Mouse (Mus musculus) c-Kit-positive CD71-positive TER-119-positive erythroid progenitor cells, embryonic 14.5 days (primary cell): Measurements from ENCODE around the gene Ak5.
"Not testable (repeated sequence)": the region's sequence is repeated elsewhere in the genome, so short reads cannot be mapped to it uniquely, and the experiment has no call there.

ENCODE experiments used
- DNase-seq: peaks from one replicate; pipeline ENCODE4 v3.0.0-alpha.2; 2013; ENCODE audit warnings: low spot score

Gene Ak5

GRCm38 (mm10) chr3:152625061-152625820 is 42.9 kb downstream of the Ak5 start:
- DNase-seq: no peak

- no peak for DNase-seq
These were observed 47.6 kb downstream of the Ak5 start for GRCm38 (mm10) chr3:152620534-152620933.

DNA sequence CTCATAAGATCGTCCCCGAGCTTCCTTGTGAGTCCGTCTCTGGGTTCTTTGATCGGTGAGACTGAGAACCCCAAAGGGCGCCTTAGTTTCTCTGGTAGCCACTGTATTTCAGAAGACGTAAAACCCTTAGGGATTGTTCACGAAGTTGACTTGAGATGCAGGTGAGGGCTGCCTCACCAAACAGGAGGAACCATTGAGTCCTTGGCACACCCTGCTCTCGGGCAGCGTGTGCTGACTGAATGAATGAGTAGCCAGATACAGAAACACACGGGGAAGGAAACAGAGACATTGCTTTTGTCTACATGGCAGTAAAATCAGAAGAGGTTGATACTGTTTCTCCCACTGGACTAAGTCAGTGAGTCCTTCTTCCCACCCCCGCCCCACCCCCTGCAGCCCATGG is 48.1 kb downstream of the Ak5 start:
- DNase-seq: no peak

- no peak for DNase-seq
These were observed 59.1 kb downstream of the Ak5 start for GRCm38 (mm10) chr3:152609076-152609475.

- no peak for DNase-seq
These were observed 62.3 kb downstream of the Ak5 start for GRCm38 (mm10) chr3:152605849-152606248.

- no peak for DNase-seq
These were observed 68.5 kb downstream of the Ak5 start for GRCm38 (mm10) chr3:152599679-152600078.

DNA sequence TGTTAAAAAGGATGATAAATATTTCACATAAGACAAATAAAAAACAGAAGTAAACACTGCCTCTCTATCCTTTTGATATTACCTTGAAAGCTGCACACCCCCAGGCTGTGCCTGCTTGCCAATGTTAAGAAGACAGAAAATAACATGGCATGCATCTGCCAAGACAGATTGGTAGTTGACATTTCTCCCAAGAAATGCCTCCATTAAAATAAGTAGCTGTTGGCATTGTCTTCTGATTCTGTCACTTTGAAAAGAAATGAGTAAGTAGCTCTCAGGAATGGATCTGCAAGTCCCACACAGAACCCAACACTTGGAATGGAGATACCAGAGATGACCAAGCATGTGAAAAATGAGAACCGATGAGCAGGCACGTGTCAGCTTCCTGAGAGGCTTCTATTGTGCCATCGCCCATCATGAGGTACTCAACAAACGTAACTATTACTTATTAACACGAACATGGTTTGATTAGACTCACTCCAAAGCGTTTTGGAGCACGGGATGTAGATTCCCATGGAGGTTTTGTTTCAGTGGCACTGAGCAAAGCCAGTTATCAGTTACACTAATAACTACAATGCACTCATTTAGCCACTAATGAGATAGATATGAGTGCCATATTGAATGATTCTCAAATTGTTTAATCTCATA is 71.6 kb downstream of the Ak5 start:
- DNase-seq: no peak

DNA sequence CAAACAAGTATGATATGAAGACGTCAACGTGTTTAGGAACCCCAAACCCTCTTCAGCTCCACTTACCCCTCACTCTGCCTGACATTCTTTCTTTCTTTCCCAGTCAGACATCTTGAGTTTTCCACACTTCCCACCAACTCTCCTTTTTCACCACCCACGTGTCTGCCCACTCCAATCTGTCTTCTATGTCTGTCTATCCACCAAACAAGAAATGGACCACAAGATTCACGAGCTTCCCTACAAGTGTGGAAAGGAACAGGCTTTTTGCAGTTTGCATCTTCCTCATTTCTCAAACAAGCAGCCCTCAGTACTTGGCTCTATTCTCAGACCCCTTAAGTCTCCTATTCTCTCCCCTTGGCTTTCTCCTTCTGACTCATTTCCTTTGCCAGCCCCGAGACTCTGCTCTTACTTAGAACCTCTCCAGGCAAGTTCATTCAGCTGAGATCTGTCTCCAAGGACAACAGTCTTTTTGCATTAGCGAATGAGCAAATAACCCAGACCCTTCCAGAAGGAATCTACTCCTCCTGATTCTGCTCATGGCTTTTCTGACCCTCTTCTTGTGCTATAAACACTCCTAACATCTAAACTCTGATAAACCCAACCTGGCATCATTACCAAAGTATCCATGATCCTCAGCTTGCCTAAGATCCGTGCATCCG is 75.3 kb downstream of the Ak5 start:
- DNase-seq: no peak

- no peak for DNase-seq
These were observed 77.7 kb downstream of the Ak5 start for GRCm38 (mm10) chr3:152590491-152590890.

DNA sequence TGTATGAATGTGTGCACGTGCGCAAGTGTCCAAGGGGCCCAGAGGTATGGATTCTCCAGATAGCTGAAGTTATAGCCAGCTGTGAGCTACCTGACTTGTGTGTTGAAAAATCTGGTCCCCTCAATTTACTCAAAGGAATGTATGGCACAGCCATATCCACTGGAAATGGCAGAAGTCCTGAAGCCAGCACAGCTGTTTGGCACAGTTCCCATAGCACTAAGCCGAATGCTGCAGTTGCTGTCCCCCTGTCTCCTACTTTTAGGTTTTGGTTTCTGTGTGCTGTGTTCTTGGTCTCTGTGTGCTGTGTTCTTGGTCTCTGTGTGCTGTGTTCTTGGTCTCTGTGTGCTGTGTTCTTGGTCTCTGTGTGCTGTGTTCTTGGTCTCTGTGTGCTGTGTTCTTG is 79.1 kb downstream of the Ak5 start:
- DNase-seq: not testable (repeated sequence)

DNA sequence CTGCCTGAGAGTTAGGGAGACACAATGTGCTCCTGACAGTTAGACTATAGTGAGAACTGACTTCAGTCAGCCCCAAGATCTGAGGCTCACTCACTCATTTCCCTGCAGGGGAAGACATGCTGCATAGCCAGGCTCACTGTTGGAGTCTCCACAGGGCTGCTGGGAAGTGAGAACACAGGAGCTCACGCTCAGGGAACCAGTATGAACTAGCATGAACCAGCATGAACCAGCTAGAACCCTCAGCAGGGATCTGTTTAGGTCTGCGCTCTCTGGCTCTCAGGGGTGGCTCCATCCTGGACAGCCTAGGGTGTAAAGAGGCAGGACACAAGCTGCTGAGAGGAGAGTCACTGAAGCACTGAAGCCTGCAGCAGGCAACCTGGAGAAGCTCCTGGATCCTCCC is 81.2 kb downstream of the Ak5 start:
- no peak for DNase-seq

- no peak for DNase-seq
These were observed 82.0 kb downstream of the Ak5 start for GRCm38 (mm10) chr3:152586191-152586590.

DNA sequence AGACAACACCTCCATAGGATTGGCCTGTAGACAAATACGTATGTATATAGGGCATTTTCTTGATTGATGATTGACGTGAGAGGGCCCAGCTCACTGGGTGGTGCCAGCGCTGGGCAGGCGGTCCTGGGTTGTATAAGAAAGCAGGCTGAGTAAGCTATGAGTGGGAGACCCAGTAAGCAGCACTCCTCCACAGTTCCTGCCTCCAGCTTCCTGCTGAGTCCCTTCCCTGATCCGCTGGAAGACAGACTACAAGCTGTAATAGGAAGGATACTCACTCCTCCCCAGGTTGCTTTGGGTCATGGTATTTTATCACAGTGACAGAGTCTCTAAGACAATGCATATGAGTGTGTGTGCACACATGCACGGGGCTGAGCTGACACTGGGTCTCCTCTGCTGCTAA is 82.6 kb downstream of the Ak5 start:
- DNase-seq: no peak

DNA sequence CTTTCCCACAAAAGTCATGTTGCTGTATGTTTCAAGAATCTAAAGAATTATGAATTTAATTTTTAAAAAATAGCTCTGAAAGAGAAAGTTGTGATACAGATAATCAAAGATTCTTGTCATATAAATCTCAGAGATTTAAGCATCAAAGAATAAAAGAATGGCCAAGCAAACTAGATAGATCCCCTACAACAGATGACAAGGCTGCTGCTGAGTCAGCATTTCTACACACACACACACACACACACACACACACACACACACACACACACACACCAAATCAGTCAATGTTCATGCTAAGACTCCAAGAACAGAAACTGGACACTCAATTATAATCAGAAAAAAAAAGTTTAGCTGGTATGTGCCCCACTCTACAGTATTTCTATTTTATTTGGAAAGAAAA is 85.1 kb downstream of the Ak5 start:
- DNase-seq: no peak

DNA sequence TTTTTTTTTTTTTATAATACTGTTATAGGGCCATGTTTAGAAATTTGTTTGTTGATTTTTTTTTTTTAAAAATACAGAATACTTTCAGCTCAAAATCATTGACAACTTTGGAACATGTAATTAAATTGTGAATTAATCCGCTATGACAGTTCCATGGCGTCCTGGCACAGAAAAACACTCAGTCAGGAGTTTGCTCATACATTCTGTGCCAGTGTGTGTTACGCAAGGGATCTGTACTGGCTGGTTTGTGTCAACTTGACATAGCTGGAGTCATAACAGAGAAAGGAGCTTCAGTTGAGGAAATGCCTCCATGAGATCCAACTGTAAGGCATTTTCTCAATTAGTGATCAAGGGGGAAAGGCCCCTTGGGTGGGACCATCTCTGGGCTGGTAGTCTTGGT is 86.3 kb downstream of the Ak5 start:
- DNase-seq: not testable (repeated sequence)

- DNase-seq: no peak
These were observed 88.1 kb downstream of the Ak5 start for GRCm38 (mm10) chr3:152579984-152580591.

- DNase-seq: no peak
These were observed 89.6 kb downstream of the Ak5 start for GRCm38 (mm10) chr3:152578282-152579228.

DNA sequence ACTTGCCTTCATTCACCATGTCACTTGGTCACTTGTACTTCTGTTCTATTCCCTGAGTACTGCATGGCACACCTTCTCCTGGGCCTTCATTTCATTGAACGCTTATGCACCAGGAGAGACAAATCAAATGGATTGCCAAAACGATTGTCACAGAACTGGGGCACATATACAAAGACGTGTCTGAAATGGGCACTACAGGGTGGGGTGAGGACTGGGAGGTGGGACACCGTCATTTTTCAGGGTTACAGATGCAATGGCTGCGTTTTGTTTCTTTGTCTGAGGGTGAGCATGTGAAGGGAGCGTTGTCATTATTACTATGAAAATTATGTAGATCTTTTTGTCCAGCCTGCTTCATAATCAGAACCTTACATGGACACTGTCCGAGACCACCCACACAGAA is 90.4 kb downstream of the Ak5 start:
- DNase-seq: no peak

DNA sequence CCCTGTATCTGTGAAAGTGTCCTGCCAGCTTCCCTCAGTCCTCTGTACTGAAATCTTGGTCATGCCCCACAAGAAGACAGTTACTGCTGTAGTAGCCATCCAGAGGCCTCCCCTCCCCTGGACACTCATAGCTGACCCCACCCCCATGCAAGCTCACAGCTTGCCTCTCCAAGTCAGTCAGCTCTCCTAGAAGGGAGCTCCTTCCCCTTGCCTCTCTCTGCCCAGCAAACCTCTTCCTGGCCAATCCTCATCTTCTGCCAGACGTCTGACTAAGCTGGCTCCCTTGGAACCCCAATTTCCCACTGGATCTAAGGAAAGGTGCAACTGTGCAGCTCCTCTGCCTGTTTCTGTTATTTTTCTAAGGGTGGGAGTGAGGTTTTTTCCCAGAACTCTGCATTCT is 90.9 kb downstream of the Ak5 start:
- no peak for DNase-seq

DNA sequence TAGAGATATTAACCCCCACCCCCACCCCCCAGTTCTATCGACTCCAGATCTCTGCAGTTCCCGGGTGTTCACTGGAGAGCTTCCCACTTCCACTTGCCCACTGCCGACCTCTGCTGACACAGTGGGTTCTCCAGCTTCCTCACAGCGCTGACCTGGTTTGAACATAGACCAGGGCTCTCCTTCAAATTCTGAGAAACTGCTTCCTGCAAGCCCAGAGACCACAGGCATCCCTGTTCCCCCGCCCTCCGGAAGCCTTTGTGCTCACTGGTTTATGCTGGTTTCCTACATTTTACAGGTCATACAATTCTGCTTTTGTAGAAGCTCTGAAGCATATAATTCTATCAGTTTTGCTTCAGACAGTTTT is 98.9 kb downstream of the Ak5 start:
- no peak for DNase-seq

DNA sequence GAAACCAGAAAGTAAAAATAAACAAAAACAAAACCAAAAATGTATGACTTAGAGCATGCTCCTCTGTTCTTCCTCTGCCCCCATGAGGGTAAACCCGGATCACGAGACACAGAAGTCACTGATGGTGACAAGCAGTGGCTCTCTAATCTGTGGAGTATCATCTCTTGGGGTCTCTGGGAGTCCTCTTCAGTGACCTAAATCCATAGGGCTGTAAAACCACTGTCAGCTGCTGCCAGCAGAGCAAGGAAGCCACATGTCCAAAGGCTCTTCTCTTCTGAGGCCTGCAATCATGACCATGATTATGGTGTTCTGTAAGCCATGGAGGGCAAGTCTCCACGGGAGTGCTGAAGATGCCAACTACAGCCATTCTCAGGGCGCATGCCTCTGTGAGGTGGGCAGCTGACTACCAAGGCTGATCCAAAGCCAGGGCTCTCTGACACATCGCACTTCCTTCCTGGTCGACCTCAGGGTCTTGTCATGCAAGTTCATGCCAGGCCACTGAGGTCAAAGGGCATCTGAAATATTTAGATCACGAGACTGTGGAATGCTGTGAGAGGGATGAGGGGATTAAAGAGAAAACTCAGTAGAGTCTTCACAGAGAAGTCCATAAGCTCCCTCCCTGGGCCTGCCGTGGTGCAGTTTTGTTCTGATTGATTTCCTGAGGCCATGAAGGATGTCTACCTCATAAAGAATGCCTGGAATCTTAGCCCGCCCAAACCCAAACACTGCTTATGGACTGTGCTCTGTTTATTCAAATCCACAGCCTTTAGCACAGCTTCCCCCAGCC is 99.5 kb downstream of the Ak5 start:
- DNase-seq: no peak
